Mouse (Mus musculus) erythroid progenitor cell, adult 5-6 weeks (primary cell): Measurements from ENCODE around the gene Snph. TPM values are rescaled to one million over a fixed set of nuclear protein-coding genes. Genes with fewer than 3 reads are reported as not detected.
"Not testable (repeated sequence)": the region's sequence is repeated elsewhere in the genome, so short reads cannot be mapped to it uniquely, and the experiment has no call there.

ENCODE experiments used
- ATAC-seq: replicated peaks from 2 replicates; pipeline ENCODE4 v1.8.0; 2016; ENCODE audit warnings: moderate number of reproducible peaks, mild to moderate bottlenecking, moderate TSS enrichment, inconsistent platforms; ENCODE audit not compliant: poor library complexity, low FRiP score, severe bottlenecking
- total RNA-seq, 2 experiments: library from RNA; stranded (forward) in 1 of 2; stranded (reverse) in 1 of 2; fragments of 150-400 nt in 1 of 2; fragments of 186-747, 209-891 nt in 1 of 2; gene quantifications; 2 replicates each; pipeline versions ENCODE4 v1.2.3 to v1.2.4; 2015 to 2017; ENCODE audit warnings: low replicate concordance in 2 of 2

Snph gene
- total RNA-seq (2015; ENCODE audit: low replicate concordance): not detected in 2 replicates
- not detected in 2 replicates for total RNA-seq (2017; ENCODE audit: low replicate concordance)

DNA sequence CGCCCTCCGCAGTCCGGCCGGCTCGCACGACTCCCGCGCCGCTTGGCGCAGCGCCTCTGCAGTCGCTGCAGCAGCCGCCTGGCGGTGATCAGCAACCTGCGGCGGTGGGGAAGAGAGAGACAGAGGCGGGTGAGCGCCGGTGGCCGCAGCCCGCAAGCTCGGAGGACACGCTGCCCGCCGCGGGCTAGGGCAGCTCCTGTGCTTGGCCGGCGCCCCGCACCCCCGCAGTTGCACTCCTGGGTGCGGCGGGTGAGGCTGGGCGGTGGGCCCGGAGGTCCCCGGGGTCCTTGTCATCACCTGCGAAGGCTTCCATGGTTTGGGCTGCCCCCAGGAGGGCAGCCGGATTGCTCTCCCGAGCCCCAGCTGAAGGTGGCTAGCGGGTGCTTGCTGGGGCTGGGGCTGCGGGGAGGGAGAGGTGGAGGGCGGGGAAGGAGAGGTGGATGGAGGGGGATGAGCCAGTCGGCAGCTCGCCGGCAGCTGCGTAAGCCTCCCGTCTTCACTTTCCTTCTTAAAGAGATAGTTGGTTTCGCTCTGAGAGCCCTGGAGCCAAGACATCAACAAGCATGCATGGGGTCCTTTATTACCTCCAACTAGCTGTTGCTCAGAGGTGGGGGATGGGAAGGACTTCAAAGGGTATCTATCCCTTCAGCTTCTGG, at the start of gene Snph:
Snph (minus strand) TSS at position 435 of the 656 bp plus-strand sequence.
- ATAC-seq: no peak

GRCm38 (mm10) chr2:151676234-151676633, 43.8 kb upstream of the Snph start:
- no peak for ATAC-seq

DNA sequence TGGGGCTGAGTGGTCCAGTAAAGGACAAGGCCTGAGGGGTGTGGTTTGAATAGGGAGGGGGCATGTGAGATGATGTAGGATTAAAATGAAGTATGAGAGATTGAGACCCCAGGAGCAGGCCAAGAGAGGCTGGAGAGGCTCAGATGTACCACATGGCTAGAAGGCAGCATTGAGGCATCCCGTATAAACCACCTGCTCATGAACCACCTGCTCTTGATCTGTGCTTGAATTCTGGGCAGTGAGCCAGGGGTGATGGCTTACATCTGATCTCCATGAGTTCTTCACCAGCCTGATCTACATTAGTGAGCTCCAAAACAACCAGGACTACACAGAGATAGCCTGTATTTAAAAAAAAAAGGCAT, 38.6 kb upstream of the Snph start:
- no peak for ATAC-seq

DNA sequence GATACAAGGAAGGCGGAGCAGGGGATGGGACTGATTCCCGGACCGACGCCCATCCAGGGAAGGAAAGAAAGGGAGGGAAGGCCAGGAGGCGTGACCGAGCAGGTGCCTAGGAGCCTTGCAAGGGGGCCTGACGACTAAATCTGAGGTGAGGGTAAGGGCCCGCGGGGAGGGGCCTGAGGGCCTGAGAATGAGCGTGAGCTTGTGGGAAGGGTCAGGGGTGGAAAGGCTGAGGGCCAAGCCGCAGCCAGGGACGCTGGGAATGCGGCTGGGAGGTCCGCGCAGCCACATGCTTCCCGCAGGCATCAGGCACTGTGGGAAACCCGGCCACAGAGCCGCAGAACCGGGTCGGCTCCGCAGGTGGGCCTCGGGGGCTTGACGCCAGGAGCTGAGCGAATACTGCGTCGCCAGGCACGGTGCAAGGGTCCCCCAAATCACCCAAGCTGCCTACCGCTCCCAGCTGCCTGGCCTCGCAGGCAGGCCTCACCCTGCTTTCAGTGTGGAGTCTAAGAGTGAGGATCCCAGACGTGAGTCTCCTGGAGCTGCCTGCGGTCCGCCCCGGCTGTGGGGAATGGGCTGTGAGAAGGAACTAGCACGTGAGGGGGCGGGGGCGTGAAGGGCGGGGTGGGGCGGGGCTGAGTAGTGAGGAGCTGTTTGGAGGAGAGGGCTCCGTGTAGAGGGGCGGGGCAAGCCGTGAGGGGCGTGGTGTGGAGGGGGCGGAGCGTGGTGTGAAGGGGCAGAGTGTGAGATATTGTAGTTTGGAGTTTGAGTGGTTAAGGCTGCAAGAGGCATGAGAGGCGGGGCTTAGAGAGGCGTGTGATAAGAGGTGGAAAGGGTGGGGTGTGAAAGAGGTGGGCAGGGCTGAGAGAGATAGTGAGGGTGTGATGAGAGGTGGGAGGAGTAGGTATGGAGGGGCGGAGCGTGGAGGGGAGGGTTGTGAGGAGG, 37.9 kb upstream of the Snph start:
- peak; percentile 79 for ATAC-seq

GRCm38 (mm10) chr2:151668433-151668832, 36.0 kb upstream of the Snph start, which contains the start of gene Rad21l:
Rad21l (minus strand) TSS chr2:151668533.
- no peak for ATAC-seq

DNA sequence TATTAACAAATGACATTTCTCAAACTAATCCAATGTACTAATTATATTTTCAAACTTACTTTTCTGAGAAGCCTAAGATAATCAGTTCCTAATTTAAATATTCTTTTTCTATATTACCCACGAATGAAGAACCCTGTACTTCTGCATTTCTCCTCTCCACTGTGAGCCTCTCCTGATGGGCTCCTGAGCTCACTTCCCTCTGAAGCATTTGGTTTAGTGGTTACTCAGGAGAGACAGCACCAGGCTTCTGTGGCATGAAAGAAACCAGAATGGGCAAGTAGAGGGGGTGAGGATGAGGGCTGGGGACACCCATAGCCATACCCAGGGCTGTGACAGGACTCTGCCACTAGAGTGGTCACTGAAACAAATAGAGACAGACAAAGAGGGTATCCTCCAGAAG, 19.7 kb upstream of the Snph start:
- ATAC-seq: no peak

DNA sequence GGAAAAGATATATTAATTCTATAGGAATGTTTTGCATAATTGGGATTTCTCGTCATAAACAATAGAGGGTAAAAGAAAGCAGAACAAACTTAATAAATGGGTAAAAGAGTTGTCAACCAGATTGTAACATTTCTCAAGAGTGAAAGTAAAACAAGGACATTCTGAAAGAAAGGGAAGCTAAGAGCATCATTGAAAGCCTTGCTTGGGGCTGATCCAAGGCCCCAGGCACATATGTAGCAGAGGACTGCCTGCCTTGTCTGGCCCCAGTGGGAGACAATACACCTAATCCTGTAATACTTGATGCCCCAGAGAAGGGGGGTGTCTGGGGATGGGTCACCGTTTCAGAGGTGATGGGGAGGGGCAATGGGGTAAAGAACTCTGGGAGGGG, 3.6 kb upstream of the Snph start:
- ATAC-seq: no peak

DNA sequence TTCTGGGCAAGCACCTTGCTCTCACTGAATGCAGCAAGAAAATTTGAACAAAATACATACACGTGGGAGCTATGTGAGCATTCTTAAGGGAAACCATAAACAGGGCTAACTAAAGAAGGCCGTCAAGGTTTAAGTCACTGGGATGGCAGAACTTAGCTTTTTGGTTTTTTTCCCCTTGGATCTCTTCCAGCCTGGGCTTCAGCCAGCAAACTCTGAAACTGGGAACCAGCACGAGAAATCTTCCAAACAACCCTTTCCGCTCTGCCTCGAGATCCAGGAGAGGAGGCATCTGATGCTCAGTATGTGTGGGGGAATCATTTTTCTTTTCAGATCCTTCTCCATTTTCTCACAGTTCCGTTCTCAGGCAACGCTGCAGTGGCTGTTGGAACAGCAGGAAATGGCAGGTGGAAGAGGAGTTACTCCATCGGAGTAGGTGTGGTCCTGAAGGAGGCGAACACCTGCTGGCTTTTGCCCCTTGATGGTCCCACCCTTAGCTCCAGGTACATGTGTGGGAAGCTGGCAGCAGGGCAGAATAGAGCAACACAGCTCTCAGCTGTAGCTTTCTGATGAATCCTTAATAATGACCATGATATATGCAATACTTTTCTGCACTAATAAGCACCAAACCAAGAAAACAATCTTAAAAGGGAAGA, 3.1 kb upstream of the Snph start:
- no peak for ATAC-seq

DNA sequence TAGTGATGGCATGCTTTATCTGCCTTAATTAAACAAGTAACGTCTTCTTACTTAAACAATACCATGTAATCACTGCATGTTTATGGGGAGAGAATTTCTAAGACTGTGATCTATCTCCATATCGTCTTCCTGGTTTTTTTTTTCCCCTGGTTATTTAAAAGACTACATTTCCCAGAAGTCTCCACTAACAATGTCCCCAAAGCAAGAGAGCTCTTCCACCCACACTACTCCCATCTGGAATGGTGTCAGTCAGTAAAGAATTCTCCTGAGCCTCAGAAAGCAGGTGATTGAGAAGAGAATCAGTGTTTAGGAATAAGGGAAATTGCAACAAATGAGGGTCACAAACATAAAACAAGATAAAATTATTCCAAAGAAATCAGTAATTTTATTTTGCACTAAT, 2.5 kb upstream of the Snph start:
- no peak for ATAC-seq

- ATAC-seq: no peak
Observed at GRCm38 (mm10) chr2:151632982-151633381, 589 bp upstream of the Snph start.

DNA sequence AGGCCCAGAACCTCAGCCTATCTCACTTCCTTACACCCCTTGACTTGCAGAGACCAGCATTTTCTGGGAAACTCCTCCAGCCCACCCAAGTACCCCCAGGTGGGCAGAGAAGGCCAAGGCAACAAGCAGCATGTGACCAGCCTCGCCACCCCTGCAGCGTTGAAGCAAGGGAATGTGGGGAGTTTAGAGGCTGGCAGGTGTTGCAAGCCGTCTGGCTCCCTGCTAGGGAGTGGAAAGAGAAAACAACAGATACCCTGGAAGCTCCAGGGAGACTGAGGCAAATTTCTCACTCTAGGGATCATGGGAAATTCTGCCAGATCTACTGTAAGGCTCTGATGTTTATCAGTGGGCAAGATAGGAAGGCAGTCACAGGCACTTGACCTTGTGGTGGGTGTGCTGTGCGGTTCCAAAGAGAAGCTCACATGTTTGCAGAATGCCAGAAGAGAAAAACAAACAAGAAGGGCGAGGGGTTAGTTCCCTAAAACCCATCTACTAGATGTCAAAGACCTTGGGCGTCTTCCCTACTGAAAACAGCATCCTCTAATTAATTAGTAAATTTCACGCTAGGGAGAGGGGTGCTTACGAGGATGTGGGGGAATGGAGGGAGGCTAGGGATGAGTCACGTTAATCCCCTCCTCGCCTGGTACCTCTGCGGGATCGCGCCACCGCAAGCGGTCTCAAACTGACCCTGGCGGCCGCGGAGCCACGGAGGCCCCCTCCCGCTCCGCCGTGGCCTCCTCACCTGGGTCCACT, 811 bp downstream of the Snph start:
- ATAC-seq: no peak

DNA sequence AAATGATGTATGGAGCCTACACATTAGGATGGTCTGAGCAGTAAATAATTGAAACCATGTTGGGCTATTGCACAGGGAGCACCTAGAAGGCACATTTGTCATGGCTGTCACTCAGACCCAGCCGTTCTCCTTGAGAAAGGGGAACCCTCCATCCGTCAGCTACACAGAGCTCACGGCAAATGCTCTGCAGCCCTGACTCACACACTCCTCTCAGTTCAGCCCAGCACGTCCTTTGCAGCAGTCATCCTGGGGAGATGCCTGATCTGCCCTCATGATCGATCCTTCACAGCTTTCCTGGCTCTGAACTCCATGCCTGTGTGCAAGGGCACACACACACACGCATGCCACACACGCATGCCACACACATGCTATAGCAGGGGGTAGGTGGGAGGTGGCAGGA, 3.1 kb downstream of the Snph start:
- no peak for ATAC-seq

GRCm38 (mm10) chr2:151628011-151628410, 4.4 kb downstream of the Snph start:
- ATAC-seq: no peak

DNA sequence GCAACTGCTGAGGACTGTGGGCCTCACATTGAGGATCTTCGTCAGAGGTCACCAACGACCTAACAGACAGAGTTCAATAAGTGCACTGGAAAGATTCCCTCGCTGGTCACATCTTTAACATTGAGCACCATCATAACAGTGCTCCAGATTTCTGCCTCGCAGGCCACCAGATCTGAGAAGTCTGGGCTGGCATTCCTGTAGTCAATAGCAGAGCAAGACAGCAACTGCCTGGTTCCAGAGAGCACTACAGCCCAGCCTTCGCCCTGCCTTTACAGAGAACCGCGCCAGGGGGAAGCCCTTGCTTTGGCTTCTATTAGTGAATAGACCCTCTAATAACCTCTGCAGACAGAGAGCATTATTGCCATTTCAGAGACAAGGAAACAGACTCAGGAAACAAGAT, 6.1 kb downstream of the Snph start:
- no peak for ATAC-seq

DNA sequence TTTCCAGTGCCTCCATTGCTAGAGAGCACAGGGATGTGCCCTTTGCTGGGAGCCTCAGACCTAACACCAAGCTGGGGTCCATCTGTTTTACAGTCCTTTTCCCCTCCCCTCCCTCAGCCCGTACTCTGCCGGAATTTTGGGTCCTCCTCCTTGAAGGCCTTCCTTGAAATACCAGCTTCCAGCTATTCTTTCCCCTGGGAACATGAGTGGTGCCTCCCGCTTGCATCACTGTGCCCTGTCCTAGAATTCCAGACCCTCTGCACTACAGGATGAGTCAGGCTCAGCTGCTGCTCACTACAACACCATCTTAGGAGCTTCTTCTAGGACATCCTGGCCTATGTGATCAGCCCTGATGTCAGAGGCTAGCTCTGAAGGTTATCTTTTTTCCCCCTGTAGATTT, 8.6 kb downstream of the Snph start:
- ATAC-seq: no peak

- ATAC-seq: no peak
Observed at GRCm38 (mm10) chr2:151616551-151617329, 15.7 kb downstream of the Snph start.

DNA sequence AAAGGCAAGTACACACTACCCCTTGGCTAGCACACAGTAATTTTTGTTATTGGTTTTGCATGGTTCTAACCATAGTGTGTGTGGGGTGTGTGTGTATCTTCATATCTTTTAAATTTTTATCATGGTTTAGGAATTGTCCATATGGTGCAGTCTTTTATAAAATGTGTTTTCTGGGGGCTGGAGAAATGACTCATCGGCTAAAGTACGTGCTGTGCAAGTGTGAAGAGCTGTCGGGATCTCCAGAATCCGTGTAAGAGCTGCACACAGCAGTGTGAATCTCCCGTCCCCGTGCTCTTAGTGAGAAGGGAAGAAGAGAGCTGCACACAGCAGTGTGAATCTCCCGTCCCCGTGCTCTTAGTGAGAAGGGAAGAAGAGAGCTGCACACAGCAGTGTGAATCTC, 16.6 kb downstream of the Snph start:
- ATAC-seq: not testable (repeated sequence)

- no peak for ATAC-seq
Observed at GRCm38 (mm10) chr2:151609974-151610373, 22.4 kb downstream of the Snph start.

GRCm38 (mm10) chr2:151608435-151608834, 24.0 kb downstream of the Snph start:
- ATAC-seq: no peak
